Mouse (Mus musculus): ENCODE measurements around the gene Calu.
"Not testable (repeated sequence)": the region's sequence is repeated elsewhere in the genome, so short reads cannot be mapped to it uniquely, and the experiment has no call there.

The Calu gene

DNA sequence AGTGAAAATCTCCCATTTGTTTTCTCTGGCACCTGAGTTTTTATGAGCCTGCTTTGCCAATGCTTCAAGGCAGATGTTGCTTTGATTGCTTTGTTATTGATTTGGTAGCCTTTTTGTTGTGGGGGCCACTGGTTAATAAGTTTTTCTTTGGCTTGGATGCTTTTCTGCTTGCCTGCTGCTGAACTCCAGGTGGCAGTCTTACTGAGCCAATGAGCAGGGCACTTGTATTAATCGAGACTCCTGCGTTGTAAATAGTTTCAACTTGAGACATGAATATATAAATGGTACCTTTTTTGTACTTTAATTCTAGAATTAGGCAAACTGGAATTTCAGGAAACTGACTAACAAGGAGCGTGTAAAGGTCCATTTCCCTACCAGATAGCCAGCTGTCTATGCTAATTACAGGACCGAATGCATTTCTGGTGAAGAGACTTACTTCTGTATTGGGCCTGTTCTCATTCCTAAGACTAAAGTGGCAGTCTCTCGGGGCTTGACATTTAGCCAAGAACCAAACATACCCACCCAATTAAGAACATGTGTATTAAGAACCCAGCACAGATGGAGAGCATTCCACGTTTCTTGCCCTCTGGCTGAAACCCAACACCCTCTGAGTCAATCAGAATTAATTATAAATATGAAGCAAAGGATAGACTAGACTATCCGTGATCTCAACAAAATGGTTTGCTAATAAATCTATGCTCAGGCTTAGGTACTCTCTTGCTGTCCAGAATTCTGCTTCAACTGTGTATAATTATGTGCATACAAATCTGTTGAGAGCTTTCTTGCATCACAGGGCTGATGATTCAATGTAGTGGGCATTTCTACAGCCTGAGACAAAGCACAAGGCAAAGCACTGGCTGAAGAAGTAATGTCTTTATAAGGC lies 14.6 kb downstream of the Calu start:
- no peak for DNase-seq (ENCODE audit: extremely low spot score, low read depth, low spot score)

DNA sequence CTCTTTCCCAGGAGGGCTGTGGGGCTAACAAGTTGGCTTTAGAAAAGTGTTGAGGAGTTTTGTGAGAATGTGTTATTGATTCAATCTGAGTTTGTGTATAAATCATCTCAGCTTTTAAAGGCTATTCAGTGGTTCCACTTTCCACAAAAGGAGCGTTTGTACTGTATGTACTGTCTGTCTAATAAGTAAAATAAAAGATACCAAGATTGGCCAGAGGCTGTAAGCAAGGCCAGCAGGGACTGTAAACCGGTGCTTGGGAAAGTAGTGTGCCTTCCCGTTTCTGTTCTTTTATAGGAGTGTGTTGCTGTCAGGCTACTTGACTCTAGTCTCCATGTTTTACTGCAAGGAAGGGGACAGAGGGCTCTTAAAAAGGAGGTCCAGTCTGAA lies 15.3 kb downstream of the Calu start:
- DNase-seq (ENCODE audit: extremely low spot score, low read depth, low spot score) = no peak

DNA sequence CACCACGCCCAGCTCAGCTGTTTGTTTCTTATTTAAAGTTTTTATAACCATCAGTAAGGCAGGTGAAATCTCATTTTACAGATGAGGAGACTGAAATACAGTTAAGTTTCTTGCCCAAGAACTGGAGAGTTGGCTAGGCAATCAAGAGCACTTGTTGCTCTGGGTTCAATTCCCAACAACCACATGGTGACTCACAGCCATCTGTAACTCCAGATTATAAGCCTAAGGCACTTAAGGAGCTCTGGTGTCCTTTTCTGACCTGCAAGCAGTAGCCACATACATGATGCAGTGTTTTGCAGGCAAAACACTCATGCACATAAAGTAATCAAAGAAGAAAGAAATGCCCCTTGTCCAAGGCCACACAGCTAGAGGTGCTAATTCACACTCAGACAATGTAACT lies 17.4 kb downstream of the Calu start:
- DNase-seq (ENCODE audit: extremely low spot score, low read depth, low spot score) = no peak

DNA sequence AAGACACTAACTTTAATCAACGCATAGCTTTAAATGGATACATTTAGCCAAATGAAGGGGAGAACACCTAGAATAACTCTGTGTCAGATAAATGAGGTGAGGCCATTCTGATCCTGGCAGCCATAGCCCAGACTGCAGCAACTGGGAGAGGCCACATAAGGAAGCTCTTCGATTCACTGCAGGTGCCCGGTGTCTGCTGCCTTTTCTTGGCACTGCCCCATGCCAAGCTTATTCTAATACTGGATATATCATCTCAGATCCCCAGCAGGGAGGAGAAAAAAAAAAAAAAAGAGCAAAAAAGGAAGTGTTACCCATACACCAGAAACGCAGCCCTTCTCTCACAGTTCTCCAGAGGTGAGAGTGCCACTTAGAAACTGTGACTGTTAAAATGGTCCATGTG lies 29.5 kb downstream of the Calu start:
- DNase-seq (ENCODE audit: extremely low spot score, low read depth, low spot score) = no peak

DNA sequence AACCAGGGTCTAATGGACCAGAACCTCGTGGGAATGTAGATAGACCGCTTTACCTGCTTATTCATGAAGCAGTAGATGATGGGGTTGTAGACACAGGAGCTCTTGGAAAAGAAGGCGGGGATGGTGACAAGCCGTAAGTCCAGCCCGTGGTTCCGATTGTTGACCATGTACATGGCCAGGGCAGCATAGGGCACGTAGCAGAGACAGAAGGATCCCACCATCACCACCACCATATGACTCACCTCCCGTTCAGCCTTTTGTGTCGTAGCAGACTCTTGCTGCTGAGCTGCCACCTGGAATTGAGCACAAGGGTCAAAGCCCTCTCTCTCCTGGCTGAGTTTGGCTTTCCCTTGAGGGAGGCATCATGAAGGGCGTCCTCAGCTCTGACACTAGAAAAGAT lies 30.8 kb downstream of the Calu start:
- DNase-seq (ENCODE audit: extremely low spot score, low read depth, low spot score) = no peak

DNA sequence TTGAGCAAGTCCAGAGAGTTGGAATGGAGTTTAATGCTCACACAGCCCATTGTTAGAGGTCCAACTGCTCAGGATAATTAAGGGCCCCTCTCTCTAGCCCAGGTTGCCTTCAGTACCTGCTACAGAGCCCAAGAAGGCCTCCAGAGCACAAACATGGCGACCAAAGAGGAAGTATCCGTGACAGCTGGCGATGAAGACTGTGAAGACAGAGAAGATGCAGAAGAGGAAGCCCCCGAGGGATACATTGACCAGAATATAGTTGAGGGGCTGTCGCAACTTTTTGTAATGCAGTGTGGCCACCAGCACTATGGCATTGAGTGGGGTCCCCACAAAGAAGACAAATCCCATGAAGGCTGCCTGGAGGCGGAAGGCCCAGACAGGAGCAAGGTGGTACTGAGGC lies 32.1 kb downstream of the Calu start:
- no peak for DNase-seq (ENCODE audit: extremely low spot score, low read depth, low spot score)

DNA sequence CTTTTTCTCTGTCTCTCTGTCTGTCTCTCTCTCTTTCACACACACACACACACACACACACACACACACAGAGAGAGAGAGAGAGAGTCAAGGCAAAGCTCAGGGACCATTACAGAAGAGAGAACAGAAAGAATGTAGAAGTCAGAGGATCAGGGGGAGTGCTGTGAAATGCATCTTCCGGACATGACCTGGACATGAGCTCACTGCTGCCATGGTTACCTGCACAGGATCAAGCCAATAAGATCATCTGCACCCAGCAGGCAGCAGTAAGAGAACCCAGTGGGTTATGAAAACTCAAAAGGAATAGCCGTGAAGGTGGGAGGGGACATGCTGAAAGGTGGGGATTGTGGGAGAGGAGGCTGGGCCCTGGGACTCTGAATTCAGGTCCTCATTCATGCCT lies 34.6 kb downstream of the Calu start:
- no peak for DNase-seq (ENCODE audit: extremely low spot score, low read depth, low spot score)

DNA sequence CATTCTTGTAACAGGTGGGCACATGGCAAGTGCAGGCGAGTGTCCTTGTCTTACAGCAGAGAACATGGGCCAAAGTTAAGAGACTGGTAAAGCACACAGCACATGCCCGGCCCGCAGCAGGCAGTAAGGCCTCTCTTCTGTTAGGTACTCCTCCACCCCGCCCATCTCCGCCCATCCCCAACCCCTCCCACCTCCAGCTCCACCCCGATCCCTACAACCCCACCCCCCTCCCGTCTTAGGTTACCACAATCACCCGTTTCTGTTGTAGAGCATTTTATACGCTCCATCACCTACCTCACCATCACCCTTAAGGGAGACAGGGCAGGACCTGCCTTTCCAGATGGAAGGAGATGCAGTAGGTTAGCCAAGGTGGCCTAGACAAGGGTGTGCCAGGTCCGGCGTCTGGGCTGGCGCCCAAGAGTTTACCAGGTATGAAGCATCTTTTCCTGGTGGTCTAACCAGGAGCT lies 40.2 kb downstream of the Calu start, which contains the start of gene Opn1sw:
Opn1sw (minus strand) TSS at position 417 of the 467 bp plus-strand sequence.
- DNase-seq (ENCODE audit: extremely low spot score, low read depth, low spot score) = peak; percentile 18

DNA sequence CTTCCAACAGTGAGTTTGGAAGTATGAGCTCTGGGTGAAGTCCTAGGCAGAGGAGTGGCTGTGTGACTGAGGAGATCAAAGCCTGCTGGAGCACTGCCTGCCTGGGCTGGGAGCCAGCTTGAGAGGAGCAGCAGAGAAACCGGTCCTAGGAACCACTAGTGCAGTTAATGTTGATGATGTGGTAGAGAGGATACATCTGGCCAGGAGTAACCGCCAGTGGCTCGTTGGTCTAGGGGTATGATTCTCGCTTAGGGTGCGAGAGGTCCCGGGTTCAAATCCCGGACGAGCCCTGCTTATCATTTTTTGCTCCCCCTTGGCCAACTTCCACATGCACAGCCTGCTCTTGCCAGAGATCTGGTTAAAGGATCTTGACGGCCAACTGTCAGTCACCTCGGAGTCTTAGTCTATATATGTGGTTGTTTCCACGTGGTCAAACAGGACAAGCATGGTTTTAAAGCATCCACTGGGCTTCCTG lies 40.8 kb downstream of the Calu start:
- DNase-seq (ENCODE audit: extremely low spot score, low read depth, low spot score) = peak; percentile 39

DNA sequence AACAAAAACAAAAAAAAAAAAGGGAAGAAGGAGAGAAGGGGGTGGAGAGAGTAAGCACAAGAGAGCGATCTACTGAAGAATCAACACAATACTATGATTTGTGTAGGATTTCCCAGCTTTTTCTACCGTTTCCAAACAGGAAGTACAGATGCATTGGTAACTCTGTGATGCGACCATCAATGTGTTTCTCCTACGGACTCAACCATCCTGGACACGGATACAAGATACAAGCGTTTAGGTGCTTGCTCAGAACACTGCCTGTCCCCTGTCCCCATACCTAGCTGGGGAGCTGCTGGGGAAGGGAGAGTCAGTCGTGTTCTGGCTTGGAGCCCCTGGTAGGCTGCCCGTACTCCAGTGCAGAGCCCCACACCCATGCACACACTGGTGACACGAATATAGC lies 41.6 kb downstream of the Calu start:
- no peak for DNase-seq (ENCODE audit: extremely low spot score, low read depth, low spot score)

DNA sequence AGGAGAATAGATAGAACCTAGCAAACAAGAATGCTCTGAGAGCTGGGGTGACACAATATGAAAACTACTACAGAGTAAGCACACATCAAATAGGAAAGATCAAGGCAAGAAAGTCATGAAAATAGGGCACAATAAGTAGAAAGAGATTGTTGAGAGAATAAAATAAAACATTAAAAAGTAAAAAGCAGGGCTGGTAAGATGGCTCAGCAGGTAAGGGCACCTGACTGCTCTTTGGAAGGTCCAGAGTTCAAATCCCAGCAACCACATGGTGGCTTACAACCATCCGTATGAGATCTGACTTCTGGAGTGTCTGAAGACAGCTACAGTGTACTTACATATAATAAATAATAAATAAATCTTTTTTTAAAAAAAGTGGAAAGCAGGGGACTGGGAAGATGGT lies 42.6 kb downstream of the Calu start:
- not testable (repeated sequence) for DNase-seq (ENCODE audit: extremely low spot score, low read depth, low spot score)

DNA sequence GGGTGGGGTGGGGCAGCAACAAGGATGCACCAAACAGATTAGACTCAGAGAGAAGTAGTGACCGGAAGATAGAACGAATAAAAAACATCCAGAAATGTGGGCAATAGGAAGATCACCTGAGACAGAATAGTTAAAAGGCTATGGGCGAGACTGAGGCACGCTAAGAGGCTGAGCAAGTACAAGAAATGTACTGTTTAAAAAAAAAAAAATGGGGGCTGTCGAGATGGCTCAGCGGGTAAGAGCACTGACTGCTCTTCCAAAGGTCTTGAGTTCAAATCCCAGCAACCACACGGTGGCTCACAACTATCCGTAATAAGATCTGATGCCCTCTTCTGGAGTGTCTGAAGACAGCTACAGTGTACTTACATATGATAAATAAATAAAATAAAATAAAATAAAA lies 43.4 kb downstream of the Calu start:
- not testable (repeated sequence) for DNase-seq (ENCODE audit: extremely low spot score, low read depth, low spot score)

DNA sequence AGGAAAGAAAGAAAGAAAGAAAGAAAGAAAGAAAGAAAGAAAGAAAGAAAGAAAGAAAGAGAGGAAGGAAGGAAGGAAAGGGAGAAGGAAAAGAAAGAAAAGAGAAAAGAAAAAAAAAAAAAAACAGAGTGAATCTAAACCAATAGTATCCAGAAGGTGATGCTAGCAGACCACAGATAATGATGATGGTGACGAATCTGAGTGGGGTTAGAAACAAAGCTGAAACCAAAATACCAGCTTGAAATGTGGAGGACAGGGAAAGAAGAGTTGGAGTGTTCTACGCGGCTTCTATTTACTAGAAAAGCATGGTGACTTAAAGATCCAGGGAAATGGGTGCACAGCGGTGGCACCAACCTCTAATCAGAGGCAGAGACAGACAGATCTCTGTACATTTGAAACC lies 43.9 kb downstream of the Calu start:
- DNase-seq (ENCODE audit: extremely low spot score, low read depth, low spot score) = no peak

DNA sequence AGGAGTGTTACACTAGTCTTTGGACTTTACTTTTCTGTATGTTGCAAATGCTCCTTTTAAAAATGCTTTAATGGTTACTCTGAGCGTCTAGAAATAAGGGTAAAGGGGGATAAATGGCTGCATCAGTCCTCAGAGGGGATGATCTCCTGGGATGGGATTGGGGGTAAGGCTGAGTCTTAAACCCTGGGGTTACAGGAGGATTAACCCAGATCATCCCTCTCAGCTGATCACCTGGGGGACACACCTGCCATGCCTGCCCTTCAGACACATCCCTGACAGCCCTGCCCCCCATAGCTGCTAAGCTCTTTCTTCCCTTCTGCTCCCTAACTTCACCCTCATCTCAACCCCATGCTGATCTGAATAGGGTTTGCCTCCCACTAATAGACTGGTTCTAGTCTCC lies 46.4 kb downstream of the Calu start:
- no peak for DNase-seq (ENCODE audit: extremely low spot score, low read depth, low spot score)

DNA sequence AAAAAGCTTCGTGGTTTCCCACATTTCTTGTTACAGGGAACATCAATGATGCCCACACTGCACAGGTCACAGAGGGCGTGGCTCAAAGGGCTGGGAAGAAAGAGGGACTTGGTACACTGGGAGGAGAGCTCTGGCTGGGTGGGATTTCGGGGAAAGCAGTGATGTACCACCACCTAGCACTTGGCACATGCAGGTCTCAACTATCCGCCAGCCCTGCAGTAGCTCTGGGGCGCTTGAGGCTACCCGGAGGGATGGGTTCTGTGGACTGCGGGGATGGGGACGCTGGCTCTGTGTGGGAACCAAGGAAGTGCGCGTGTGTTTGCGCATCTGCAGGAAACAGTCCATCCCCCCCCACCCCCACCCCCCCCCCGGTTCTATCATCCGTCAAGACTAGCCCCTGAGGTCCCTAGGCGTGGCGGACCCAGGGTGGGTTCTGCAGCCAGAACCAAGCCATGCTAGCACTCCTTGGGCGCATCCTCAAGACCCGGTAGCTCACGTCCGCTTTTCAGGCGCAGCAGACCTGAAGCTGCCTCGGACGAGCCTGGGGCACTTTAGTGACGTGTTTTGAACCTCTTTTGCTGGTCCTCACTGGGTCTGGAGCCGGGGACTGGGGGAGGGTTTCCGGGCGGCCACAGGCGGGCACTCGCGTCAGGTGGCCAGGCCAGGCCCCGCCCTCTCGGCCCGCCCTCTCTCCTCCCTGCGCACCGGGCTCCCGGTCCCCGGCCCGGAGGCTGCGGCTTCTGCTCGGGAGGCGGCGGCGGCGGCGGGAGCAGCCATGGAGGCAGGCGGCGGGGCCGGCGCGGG lies 48.2 kb downstream of the Calu start, which contains the start of gene Ccdc136:
Ccdc136 (plus strand) TSS at position 400 of the 804 bp plus-strand sequence.
- no peak for DNase-seq (ENCODE audit: extremely low spot score, low read depth, low spot score)

DNA sequence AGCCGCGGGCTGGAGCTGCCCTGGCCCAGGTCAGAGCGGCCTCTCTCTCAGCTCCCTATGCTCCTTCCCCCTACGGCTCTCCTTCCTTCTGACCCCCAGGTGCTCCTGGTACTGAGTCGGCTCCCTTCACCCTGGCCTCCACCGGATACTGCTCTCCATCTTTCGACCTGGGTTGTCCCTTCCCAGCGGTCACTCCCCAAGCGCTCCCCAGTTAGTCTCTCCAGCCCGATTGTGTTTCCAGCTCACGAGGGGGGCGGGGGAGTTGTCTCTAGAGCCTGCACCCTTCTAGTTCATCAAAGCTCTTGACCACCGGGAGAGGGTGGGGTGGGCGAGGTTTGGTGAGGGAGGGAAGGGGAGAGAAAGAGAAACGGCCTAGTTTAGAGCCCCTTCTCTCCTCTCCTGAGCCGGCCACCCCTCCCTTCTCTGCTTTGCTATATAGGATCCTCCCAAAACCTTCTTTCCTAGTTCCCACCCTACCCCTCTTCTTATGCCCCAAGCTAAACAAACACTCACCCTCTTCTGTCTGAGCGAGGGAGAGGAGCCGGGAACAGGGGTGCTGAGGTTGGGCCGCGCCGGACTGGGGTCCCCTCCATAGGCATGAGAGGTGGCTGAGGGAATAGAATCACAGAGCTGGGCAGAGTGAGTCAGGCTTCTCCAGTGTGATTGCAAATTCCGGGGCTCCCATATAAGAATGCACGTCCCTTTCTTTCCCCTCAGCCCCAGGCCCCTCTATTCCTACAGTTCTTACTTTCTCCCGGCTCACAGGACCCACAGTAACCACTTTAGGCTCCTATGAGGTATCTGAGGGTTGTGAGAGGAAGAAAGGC lies 49.1 kb downstream of the Calu start:
- no peak for DNase-seq (ENCODE audit: extremely low spot score, low read depth, low spot score)

DNA sequence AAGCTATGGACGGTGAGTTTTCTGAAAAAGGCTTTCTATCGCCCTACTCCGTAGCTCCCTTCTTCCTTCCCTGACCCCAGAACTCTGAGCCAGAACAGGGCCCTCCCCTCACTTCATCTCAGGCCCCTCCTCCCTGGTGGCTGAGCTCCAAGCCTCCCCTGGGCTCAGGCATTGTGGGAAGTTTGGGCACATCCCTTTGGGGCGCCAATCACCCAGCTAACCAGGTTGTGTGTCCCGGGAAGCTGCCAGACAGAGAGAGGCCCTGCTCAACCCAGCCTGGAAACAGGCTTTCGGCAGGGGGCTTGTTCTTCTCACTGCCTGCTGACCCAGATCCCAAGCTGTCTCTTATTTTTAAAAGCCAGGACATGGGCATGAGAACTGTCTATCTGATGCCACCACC lies 49.7 kb downstream of the Calu start:
- no peak for DNase-seq (ENCODE audit: extremely low spot score, low read depth, low spot score)

DNA sequence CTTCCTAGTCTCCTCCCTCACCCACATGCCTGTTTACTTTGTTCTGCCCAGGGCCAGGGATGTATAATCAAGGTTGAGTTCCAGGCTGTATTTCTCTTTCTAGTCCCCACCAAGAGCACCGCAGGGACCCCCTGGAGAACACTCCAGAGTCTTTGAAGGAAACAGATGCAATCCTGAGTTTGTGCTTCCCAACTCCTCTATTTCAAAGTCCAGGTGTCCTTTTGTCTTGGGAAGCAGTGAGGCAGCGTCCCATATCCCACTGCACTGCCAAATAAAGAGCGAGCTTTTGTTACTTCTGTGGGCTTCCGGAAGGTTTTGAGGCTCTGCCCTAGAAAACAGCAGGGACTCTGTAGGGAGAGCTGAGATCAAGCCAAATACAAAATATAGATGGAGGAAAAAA lies 52.0 kb downstream of the Calu start:
- no peak for DNase-seq (ENCODE audit: extremely low spot score, low read depth, low spot score)

DNA sequence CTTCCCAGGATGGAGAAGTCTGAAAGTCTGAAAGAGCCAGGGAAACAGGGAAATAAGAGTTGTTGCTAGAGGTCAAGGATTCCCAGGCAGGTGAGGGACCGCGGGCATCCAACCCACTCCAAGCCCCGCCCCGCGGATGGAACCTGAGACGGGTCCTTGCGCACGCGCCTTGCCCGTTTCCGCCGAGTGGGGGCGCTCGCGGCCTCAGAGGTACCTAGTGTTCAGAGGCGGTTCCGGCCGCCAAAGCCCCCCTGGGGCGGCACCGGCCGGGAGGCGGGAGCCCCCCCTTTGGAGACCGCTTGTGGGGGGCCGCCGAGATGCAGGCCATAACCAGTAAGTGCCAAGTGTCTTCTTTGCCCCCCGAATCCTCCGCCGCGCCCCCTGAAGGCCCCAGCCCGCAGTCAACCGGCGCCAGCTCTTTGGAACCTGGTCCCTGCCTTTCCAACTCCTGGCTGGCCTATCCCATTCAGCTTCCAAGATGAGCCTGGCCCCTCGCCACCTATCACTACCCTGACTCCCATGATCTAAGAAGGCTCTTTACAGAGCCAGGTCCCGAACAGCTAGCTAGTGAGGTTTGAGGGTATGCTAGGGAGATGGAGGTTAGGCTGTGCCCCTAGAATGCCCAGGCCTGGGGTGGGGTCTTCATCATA lies 54.9 kb downstream of the Calu start:
- DNase-seq (ENCODE audit: extremely low spot score, low read depth, low spot score) = no peak

DNA sequence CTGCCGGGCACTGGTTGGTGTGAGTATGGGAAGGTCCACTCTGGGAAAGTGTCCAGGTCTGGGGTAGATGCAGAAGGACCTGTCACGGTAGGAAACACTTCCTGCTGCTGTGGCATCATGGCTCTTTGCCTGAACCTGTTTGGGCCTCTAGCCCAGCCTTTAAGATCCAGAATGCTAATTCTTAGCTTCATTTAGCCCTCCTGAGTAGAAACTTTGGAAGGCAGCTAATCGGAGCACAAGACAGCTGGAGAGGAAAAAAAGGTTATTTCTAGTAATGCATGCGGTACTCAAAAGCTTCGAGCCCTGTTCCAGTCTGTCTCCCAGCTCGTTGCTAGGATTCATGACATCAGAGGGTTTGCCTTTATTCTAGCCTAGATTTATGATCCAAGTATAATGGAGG lies 58.5 kb downstream of the Calu start:
- no peak for DNase-seq (ENCODE audit: extremely low spot score, low read depth, low spot score)
